Mouse (Mus musculus): ENCODE data around the gene Tor3a. TPM values are rescaled to one million over a fixed set of nuclear protein-coding genes. Genes with fewer than 3 reads are reported as not detected.

The Tor3a gene
- total and polyA plus RNA-seq, 3 experiments = 6.7 to 9.4 TPM; not detected in 1

DNA sequence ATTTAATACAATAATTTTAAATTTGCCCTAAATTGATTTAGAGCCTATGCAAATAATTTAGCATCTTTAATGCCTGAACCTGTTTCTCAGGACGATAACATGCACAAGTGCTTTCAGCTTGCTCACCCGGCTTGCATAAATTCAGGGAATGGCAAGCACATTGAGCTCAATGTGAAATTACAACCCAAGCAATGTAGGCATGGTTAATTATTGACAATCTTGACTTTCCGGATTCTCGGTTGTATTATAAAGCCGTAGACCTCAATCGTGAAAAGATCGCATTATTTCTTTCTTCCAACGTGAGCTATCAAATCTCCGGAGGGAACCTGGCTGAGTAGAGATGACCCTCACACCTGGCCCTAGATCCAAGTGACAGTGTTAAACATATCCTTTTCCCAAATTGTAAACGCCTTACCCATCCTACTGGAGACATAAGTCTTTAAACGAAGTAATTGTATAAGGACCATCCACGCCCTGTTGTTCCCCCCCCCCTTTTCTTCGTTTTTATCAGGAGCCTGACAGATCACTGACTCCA is 43.7 kb upstream of the Tor3a start:
- Histone ChIP-seq H3K4me1 (ENCODE audit: control insufficient read depth in 1 of 2, insufficient read depth in 2 of 2, low read length in 2 of 2) (peaks cover 6 to 28% of the 10 kb centered on the region in 2 experiments; a peak in 3 of 4 replicates), H3K36me3 (ENCODE audit: control insufficient read depth in 1 of 2, insufficient read depth in 2 of 2, low read length in 2 of 2) (peaks cover 0 to 14% of the 10 kb centered on the region in 2 experiments; a peak in 2 of 4 replicates), H3K9ac (ENCODE audit: control insufficient read depth, low read depth, low read length, poor library complexity, severe bottlenecking) (peak overlapping the region; percentile 97), H3K9me3 (replicated peaks; ENCODE audit: insufficient read depth, low read length) (no peaks in the 10 kb centered on the region), H3K27ac (ENCODE audit: control insufficient read depth, low read depth, low read length) (no peak overlapping the region; the same call in 1 of the 2 replicates), H3K27me3 (ENCODE audit: control insufficient read depth in 1 of 2, insufficient read depth in 2 of 2, low read length in 2 of 2) (no peaks in the 10 kb centered on the region), H3K79me2 (ENCODE audit: control insufficient read depth, insufficient read depth, low read length, poor library complexity) (peaks cover 9% of the 10 kb centered on the region), H3K4me3 (ENCODE audit: control insufficient read depth in 1 of 2, insufficient read depth in 1 of 2, low read depth in 2 of 2, low read length in 2 of 2) (peak overlapping the region; percentile 98)
- 0 out of 4 replicates have a peak, but pooled peaks of 1 of the 2 experiments have one; percentile 14 for TF ChIP-seq EP300 (IDR thresholded peaks at IDR 0.05; ENCODE audit: low read depth in 1 of 2, low read length in 2 of 2)
- no peak for TF ChIP-seq MEF2A (IDR thresholded peaks at IDR 0.05; ENCODE audit: extremely low read depth, insufficient replicate concordance, low read depth, low read length, poor library complexity, severe bottlenecking)
- TF ChIP-seq NELFE (IDR thresholded peaks at IDR 0.05; ENCODE audit: low read depth, low read length) = no peak
- TF ChIP-seq NRF1 (IDR thresholded peaks at IDR 0.05; ENCODE audit: insufficient read depth, low read depth, low read length, poor library complexity, severe bottlenecking) = no peak
- TF ChIP-seq SIN3A (IDR thresholded peaks at IDR 0.05; ENCODE audit: low read length) = no peak
- TF ChIP-seq MAFK (IDR thresholded peaks at IDR 0.05; ENCODE audit: borderline replicate concordance, low read depth, low read length) = no peak
- DNase-seq (ENCODE audit: low read depth, low spot score) = peak; percentile 14

DNA sequence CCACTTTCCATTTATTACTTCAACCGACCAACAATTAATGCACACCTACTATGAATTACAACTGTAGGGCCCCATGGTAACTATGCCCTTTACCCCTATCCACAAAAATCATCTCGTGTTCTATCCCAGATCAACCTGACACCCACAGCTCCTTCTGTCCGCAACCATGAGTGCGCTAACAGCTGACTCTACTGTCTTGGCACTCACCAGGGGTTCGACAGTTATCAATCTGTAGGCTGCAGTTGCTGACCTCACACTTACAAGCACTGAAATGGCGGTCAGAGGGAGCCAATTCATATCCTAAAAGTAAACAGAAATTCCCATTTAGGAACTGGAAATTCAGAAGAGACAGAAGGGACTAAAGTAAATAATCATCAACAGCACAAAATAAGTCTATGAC is 42.5 kb upstream of the Tor3a start:
- peaks cover 6 to 20% of the 10 kb centered on the region in 2 experiments; a peak in 3 of 4 replicates for H3K4me1 ChIP-seq (ENCODE audit: control insufficient read depth in 1 of 2, insufficient read depth in 2 of 2, low read length in 2 of 2)
- H3K27me3 ChIP-seq (ENCODE audit: control insufficient read depth in 1 of 2, insufficient read depth in 2 of 2, low read length in 2 of 2) = no peaks in the 10 kb centered on the region
- no peak overlapping the region for H3K27ac ChIP-seq (ENCODE audit: control insufficient read depth, low read depth, low read length)
- DNase-seq (ENCODE audit: low read depth, low spot score) = no peak
- H3K9ac ChIP-seq (ENCODE audit: control insufficient read depth, low read depth, low read length, poor library complexity, severe bottlenecking) = no peak overlapping the region
- peaks cover 0 to 12% of the 10 kb centered on the region in 2 experiments; a peak in 2 of 4 replicates for H3K36me3 ChIP-seq (ENCODE audit: control insufficient read depth in 1 of 2, insufficient read depth in 2 of 2, low read length in 2 of 2)
- H3K4me3 ChIP-seq (ENCODE audit: control insufficient read depth in 1 of 2, insufficient read depth in 1 of 2, low read depth in 2 of 2, low read length in 2 of 2) = no peak overlapping the region
- TF ChIP-seq ZKSCAN1 (IDR thresholded peaks at IDR 0.05; ENCODE audit: low read depth, low read length) (no peak), MAZ (IDR thresholded peaks at IDR 0.05; ENCODE audit: low read depth, low read length) (no peak), TBP (IDR thresholded peaks at IDR 0.05; ENCODE audit: low read depth, low read length) (no peak), MYC (IDR thresholded peaks at IDR 0.05; ENCODE audit: low read depth, low read length) (no peak), RAD21 (IDR thresholded peaks at IDR 0.05; ENCODE audit: low read depth, low read length) (no peak), CTCF (IDR thresholded peaks at IDR 0.05 in 2 of 3, conservative IDR thresholded peaks at IDR 0.05 in 1 of 3; ENCODE audit: control insufficient read depth in 1 of 3, insufficient read depth in 1 of 3, low read depth in 2 of 3, low read length in 3 of 3, poor library complexity in 1 of 3, severe bottlenecking in 1 of 3) (no peak), MYB (IDR thresholded peaks at IDR 0.05; ENCODE audit: low read depth, low read length) (no peak), BHLHE40 (IDR thresholded peaks at IDR 0.05; ENCODE audit: borderline replicate concordance, low read depth, low read length) (no peak), TCF12 (IDR thresholded peaks at IDR 0.05; ENCODE audit: low read depth, low read length) (no peak), MAX (IDR thresholded peaks at IDR 0.05; ENCODE audit: low read length) (no peak), CHD1 (IDR thresholded peaks at IDR 0.05; ENCODE audit: low read depth, low read length) (no peak), ZNF384 (IDR thresholded peaks at IDR 0.05; ENCODE audit: low read depth, low read length) (no peak), EP300 (IDR thresholded peaks at IDR 0.05; ENCODE audit: low read depth in 1 of 2, low read length in 2 of 2) (no peak), MEF2A (IDR thresholded peaks at IDR 0.05; ENCODE audit: extremely low read depth, insufficient replicate concordance, low read depth, low read length, poor library complexity, severe bottlenecking) (no peak), GATA1 (IDR thresholded peaks at IDR 0.05; ENCODE audit: low read depth, low read length) (no peak), UBTF (IDR thresholded peaks at IDR 0.05; ENCODE audit: borderline replicate concordance, insufficient read depth, low read depth, low read length) (no peak), ELF1 (IDR thresholded peaks at IDR 0.05; ENCODE audit: low read depth, low read length) (no peak), MXI1 (IDR thresholded peaks at IDR 0.05; ENCODE audit: low read depth, low read length) (no peak)
- peaks cover 9% of the 10 kb centered on the region for H3K79me2 ChIP-seq (ENCODE audit: control insufficient read depth, insufficient read depth, low read length, poor library complexity)
- H3K9me3 ChIP-seq (replicated peaks; ENCODE audit: insufficient read depth, low read length) = no peaks in the 10 kb centered on the region
